In genomic region chr9:5296354-5297237, GRCm38 (mm10) we compare ENCODE assay signal across 24 mouse cellular contexts. TPM values are rescaled to one million over a fixed set of nuclear protein-coding genes. Genes with fewer than 3 reads are reported as not detected.
"Had no signal": no experiment of that assay in that cellular context is flagged by ENCODE, and none has a peak within 500 bp of the region (broad histone marks: within the 10 kb centered on the region; RNA-seq: fewer than 3 reads in every experiment).

No protein-coding gene starts in this region.

- H3K4me1 ChIP-seq: heart, embryonic 13.5 days; heart, embryonic 15.5 days; hindbrain, embryonic 13.5 days; hindbrain, embryonic 15.5 days; limb, embryonic 13.5 days; limb, embryonic 15.5 days had no signal

- H3K9ac ChIP-seq: heart, embryonic 13.5 days; heart, embryonic 15.5 days; hindbrain, embryonic 13.5 days; hindbrain, embryonic 15.5 days; limb, embryonic 13.5 days; limb, embryonic 15.5 days had no signal

- ATAC-seq: hindbrain, postnatal 0 days had no signal

- H3K9me3 ChIP-seq: heart, embryonic 13.5 days; heart, embryonic 15.5 days; hindbrain, embryonic 13.5 days; hindbrain, embryonic 15.5 days; limb, embryonic 13.5 days; limb, embryonic 15.5 days had no signal

- H3K4me3 ChIP-seq: gastrocnemius, adult 2 months; heart, adult 2 months; heart, embryonic 13.5 days; heart, embryonic 15.5 days; hindbrain, embryonic 13.5 days; hindbrain, embryonic 15.5 days; limb, embryonic 13.5 days; limb, embryonic 15.5 days had no signal

- H3K27me3 ChIP-seq: heart, embryonic 13.5 days; heart, embryonic 15.5 days; hindbrain, embryonic 13.5 days; hindbrain, embryonic 15.5 days; limb, embryonic 13.5 days; limb, embryonic 15.5 days had no signal

- H3K36me3 ChIP-seq: heart, embryonic 13.5 days; heart, embryonic 15.5 days; hindbrain, embryonic 13.5 days; hindbrain, embryonic 15.5 days; limb, embryonic 13.5 days; limb, embryonic 15.5 days had no signal

- H3K27ac ChIP-seq: gastrocnemius, adult 2 months; heart, adult 2 months; heart, embryonic 13.5 days; heart, embryonic 15.5 days; hindbrain, embryonic 13.5 days; hindbrain, embryonic 15.5 days; hindbrain, postnatal 0 days; limb, embryonic 13.5 days; limb, embryonic 15.5 days had no signal

- DNase-seq: gastrocnemius, adult 2 months; gastrocnemius, postnatal 14 days; gastrocnemius, postnatal 36 days; heart, adult 11 months; heart, adult 2 months; heart, postnatal 14 days; heart, postnatal 36 days; kidney, adult 18-20 months; kidney, adult 8-10 months; kidney, postnatal 10 days; kidney, postnatal 25 days; layer of hippocampus, adult 9-11 months; layer of hippocampus, postnatal 36 days; left cerebral cortex, postnatal 4 days had no signal

- H3K4me2 ChIP-seq: heart, embryonic 11.5 days; heart, embryonic 13.5 days; heart, embryonic 15.5 days; hindbrain, embryonic 13.5 days; hindbrain, embryonic 15.5 days; limb, embryonic 13.5 days; limb, embryonic 15.5 days had no signal

RNA-seq across cellular contexts. Expression of gene Casp12, which starts 48.6 kb away (rescaled TPM):
- polyA plus RNA-seq: hindbrain, embryonic 11.5 days; limb, embryonic 11.5 days had no signal
